In genomic region chr5:148820476-148820875, GRCm38 (mm10) we compare ENCODE assay signal across 8 mouse cellular contexts.
DNase-seq lines count a peak whose midpoint lies in the region; ATAC-seq lines count a peak whose summit lies in the region.

No protein-coding gene starts in this region.

- ATAC-seq in activated CD4-positive, CD25-positive, alpha-beta regulatory T cell, adult 4 months: peak; percentile 86
- peak; percentile 79 to 90 for ATAC-seq in hematopoietic stem cell, adult 5-6 weeks (replicated peaks in 1 of 2; ENCODE audit: insufficient read depth in 1 of 2, low FRiP score in 2 of 2, low TSS enrichment in 1 of 2, low read depth in 1 of 2, poor library complexity in 2 of 2, severe bottlenecking in 2 of 2)

- peak; percentile 29 for DNase-seq in kidney, adult 9 months
- DNase-seq in kidney, postnatal 25 days: no peak
- DNase-seq in mesoderm, embryonic 11.5 days (ENCODE audit: low read depth, low spot score): peak; percentile 53
- peak; percentile 50 for DNase-seq in thymus, postnatal 4 days
- DNase-seq in testis, postnatal 10 days (ENCODE audit: low spot score): no peak
- DNase-seq in urinary bladder, adult 18-20 months (ENCODE audit: low spot score in 2 of 2): no peak

Comparison
In these comparisons a context has a peak if more than half of its experiments do, and no peak if none do; other contexts are left out.
1. DNase-seq: peak in kidney, adult 9 months (single experiment), mesoderm, embryonic 11.5 days (single experiment) and thymus, postnatal 4 days (single experiment); none in kidney, postnatal 25 days (0 of 2), testis, postnatal 10 days (single experiment) and urinary bladder, adult 18-20 months (0 of 2).